Mouse (Mus musculus): ENCODE data around the gene Hspg2. TPM values are rescaled to one million over a fixed set of nuclear protein-coding genes. Genes with fewer than 3 reads are reported as not detected.

Hspg2 gene
- polyA plus RNA-seq, 1 experiment from 2014 or later = 15.2 TPM

DNA sequence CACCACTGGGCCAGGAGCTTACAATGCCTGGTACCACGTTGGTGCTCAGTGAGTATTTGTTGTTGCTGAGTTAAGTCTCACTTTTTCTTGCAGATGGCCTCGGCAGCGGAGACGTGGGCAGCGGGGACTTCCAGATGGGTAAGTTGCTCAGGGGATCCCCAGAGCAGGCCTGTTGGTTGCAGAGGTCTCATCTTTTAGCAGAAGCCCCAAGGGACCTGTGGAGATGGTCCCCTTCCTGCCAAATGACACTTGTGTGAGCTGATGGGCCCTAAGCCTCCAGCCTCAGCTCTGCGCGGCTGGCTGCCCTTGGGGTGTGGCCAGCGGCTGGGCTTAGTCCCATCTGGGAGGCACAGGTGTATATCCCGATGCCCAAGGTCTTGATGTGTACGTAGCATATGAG lies 33.6 kb downstream of the Hspg2 start:
- no peaks in the 10 kb centered on the region for H3K9me3 ChIP-seq
- no peaks in the 10 kb centered on the region for H3K27me3 ChIP-seq (ENCODE audit: insufficient read depth, poor library complexity, severe bottlenecking)
- peaks cover 43% of the 10 kb centered on the region for H3K36me3 ChIP-seq
- no peak for DNase-seq (ENCODE audit: low spot score)
- H3K27ac ChIP-seq = no peak overlapping the region
- no peak overlapping the region for H3K4me3 ChIP-seq
- H3K4me1 ChIP-seq (replicated peaks) = peaks cover 44% of the 10 kb centered on the region
- 91% methylated on average over 10 of the region's 10 CpGs for WGBS

DNA sequence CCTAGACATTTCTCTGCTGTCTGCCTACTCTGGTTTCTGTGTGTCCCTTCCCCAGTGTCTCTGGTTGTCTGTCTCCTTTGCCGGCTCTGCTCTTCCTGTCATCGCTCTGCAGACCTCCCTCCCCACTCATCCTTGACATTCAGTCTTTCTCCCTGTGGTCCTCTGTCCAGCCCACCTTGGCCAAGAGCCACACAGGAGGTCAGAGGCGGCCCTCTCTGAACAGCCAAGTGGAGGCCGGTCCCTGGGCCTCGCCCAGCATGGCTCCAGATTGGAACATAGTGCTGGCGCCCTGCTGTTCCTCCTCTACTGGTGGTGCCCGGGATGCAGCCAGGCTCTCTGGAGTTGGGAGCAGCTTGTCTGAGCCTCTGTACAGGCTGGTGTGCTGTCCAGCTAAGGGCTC lies 34.2 kb downstream of the Hspg2 start:
- Histone ChIP-seq H3K9me3 (no peaks in the 10 kb centered on the region), H3K27me3 (ENCODE audit: insufficient read depth, poor library complexity, severe bottlenecking) (no peaks in the 10 kb centered on the region), H3K4me3 (no peak overlapping the region), H3K27ac (0 out of 2 replicates have a peak overlapping the region, but pooled peaks have one; percentile 30), H3K36me3 (peaks cover 48% of the 10 kb centered on the region), H3K4me1 (replicated peaks) (peaks cover 38% of the 10 kb centered on the region)
- no peak for DNase-seq (ENCODE audit: low spot score)
- 89% methylated on average over 7 of the region's 7 CpGs for WGBS

DNA sequence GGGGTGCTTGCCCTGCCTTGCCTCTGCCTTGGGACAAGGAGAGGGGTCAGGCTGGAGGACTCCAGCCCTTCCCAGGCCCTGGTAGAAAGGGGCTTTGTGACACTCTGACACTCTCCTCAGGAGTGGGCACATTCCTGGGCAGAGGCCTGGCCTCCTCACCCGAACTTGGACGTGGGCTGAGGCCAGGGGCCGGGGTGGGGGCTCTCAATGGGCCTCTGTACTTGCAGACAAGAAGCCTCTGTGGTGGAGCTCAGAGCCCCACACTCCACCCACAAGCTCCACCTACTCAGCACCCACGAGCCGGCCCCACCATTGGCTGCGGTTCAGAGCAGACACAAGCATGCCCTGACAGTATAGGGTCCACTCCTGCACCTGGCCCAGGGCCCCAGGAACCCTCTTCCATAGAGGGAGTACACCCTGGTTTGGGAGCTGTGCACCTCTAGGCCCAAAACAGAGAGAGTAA lies 35.0 kb downstream of the Hspg2 start:
- no peak overlapping the region for H3K4me3 ChIP-seq
- H3K4me1 ChIP-seq (replicated peaks) = peaks cover 31% of the 10 kb centered on the region
- H3K9me3 ChIP-seq = no peaks in the 10 kb centered on the region
- WGBS = 82% methylated on average over 6 of the region's 6 CpGs
- H3K27me3 ChIP-seq (ENCODE audit: insufficient read depth, poor library complexity, severe bottlenecking) = no peaks in the 10 kb centered on the region
- peaks cover 55% of the 10 kb centered on the region for H3K36me3 ChIP-seq
- H3K27ac ChIP-seq = peak overlapping the region; percentile 40
- DNase-seq (ENCODE audit: low spot score) = no peak

DNA sequence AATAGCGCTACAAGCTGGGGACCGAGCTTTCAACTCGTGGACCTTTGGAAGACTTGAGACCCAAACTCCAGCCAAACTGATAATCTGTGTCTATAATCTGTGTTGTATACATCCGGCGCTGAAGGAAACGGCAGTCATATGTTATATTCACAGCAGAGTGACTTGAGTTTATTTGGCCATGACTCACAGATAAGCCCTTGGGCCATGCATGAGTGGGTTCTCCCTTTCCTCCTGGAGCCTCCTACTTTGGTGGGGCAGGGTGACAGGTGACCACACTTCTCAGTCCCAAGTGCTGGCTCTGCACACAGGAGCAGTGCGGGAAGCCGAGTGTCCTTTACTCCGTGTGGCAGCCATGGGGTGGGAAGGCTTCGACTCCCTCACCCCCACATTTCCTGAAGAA lies 38.1 kb downstream of the Hspg2 start:
- Histone ChIP-seq H3K4me1 (replicated peaks) (peaks cover 25% of the 10 kb centered on the region), H3K27me3 (ENCODE audit: insufficient read depth, poor library complexity, severe bottlenecking) (no peaks in the 10 kb centered on the region), H3K36me3 (peaks cover 76% of the 10 kb centered on the region), H3K27ac (no peak overlapping the region), H3K4me3 (no peak overlapping the region), H3K9me3 (no peaks in the 10 kb centered on the region)
- WGBS = 94% methylated on average over 10 of the region's 10 CpGs
- no peak for DNase-seq (ENCODE audit: low spot score)

- no peaks in the 10 kb centered on the region for H3K9me3 ChIP-seq
- peaks cover 14% of the 10 kb centered on the region for H3K4me1 ChIP-seq (replicated peaks)
- no peak overlapping the region for H3K4me3 ChIP-seq
- no peaks in the 10 kb centered on the region for H3K27me3 ChIP-seq (ENCODE audit: insufficient read depth, poor library complexity, severe bottlenecking)
- 0 out of 2 replicates have a peak overlapping the region, but pooled peaks have one; percentile 45 for H3K27ac ChIP-seq
- no peak for DNase-seq (ENCODE audit: low spot score)
- 91% methylated on average over 9 of the region's 9 CpGs for WGBS
- peaks cover 67% of the 10 kb centered on the region for H3K36me3 ChIP-seq
These were observed 41.0 kb downstream of the Hspg2 start for GRCm38 (mm10) chr4:137509528-137509927.

GRCm38 (mm10) chr4:137510021-137510696 lies 41.6 kb downstream of the Hspg2 start:
- Histone ChIP-seq H3K4me3 (no peak overlapping the region), H3K27ac (peak overlapping the region; percentile 50), H3K4me1 (replicated peaks) (peaks cover 14% of the 10 kb centered on the region), H3K36me3 (peaks cover 72% of the 10 kb centered on the region), H3K27me3 (ENCODE audit: insufficient read depth, poor library complexity, severe bottlenecking) (no peaks in the 10 kb centered on the region), H3K9me3 (no peaks in the 10 kb centered on the region)
- 86% methylated on average over 15 of the region's 15 CpGs for WGBS
- no peak for DNase-seq (ENCODE audit: low spot score)

DNA sequence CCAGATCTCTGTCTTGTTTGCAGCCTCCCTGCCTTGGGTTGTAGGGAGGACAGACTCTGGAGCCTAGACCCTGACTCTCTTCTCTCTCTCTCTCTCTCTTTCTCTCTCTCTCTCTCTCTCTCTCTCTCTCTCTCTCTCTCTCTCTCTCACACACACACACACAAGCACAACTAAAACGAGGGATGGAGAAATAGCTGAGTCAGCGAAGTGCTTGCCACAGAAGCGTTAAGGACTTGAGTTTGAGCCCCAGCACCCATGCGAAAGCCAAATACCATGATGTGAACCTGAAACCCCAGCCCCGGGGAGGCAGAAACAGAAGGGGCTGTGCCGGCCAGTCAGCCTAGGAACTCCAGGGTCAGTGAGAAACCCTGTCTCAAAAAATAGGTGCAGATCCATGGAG lies 44.3 kb downstream of the Hspg2 start:
- DNase-seq (ENCODE audit: low spot score) = no peak
- no peak overlapping the region for H3K4me3 ChIP-seq
- H3K27me3 ChIP-seq (ENCODE audit: insufficient read depth, poor library complexity, severe bottlenecking) = no peaks in the 10 kb centered on the region
- WGBS = 86% methylated on average over 6 of the region's 6 CpGs
- peaks cover 85% of the 10 kb centered on the region for H3K36me3 ChIP-seq
- H3K27ac ChIP-seq = no peak overlapping the region
- no peaks in the 10 kb centered on the region for H3K9me3 ChIP-seq
- H3K4me1 ChIP-seq (replicated peaks) = peaks cover 14% of the 10 kb centered on the region

- H3K27ac ChIP-seq = no peak overlapping the region; the same call in 1 of the 2 replicates
- peaks cover 89% of the 10 kb centered on the region for H3K36me3 ChIP-seq
- no peaks in the 10 kb centered on the region for H3K27me3 ChIP-seq (ENCODE audit: insufficient read depth, poor library complexity, severe bottlenecking)
- 88% methylated on average over 36 of the region's 36 CpGs for WGBS
- no peaks in the 10 kb centered on the region for H3K9me3 ChIP-seq
- H3K4me3 ChIP-seq = no peak overlapping the region
- no peak for DNase-seq (ENCODE audit: low spot score)
- H3K4me1 ChIP-seq (replicated peaks) = 0 out of 2 replicates have a peak, but pooled peaks cover 4% of the 10 kb centered on the region
These were observed 49.6 kb downstream of the Hspg2 start for GRCm38 (mm10) chr4:137517989-137518691.

- 86% methylated on average over 14 of the region's 14 CpGs for WGBS
- no peaks in the 10 kb centered on the region for H3K27me3 ChIP-seq (ENCODE audit: insufficient read depth, poor library complexity, severe bottlenecking)
- no peak overlapping the region; the same call in 1 of the 2 replicates for H3K27ac ChIP-seq
- no peak overlapping the region for H3K4me3 ChIP-seq
- H3K36me3 ChIP-seq = peaks cover 93% of the 10 kb centered on the region
- DNase-seq (ENCODE audit: low spot score) = no peak
- H3K9me3 ChIP-seq = no peaks in the 10 kb centered on the region
- H3K4me1 ChIP-seq (replicated peaks) = 0 out of 2 replicates have a peak, but pooled peaks cover 4% of the 10 kb centered on the region
These were observed 50.2 kb downstream of the Hspg2 start for GRCm38 (mm10) chr4:137518746-137519145.

DNA sequence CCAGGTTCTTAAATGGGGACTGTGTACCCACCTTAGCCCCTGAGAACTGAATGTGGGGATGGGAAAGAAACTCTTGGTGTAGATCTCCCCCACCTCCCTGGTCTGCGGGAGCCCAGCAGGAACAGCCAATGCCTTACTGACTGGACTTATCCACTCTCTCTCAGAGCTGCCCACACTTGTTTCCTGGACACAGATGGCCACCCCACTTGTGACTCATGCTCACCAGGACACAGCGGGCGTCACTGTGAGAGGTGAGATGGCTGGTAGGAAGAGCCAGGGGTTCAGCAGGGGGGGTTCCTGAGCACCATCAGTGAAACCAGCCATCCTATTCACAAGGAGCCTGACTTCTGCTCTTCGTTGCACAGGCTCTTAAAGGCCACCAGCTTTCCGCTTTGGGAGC lies 51.8 kb downstream of the Hspg2 start:
- Histone ChIP-seq H3K9me3 (no peaks in the 10 kb centered on the region), H3K4me1 (replicated peaks) (0 out of 2 replicates have a peak, but pooled peaks cover 4% of the 10 kb centered on the region), H3K4me3 (no peak overlapping the region), H3K27me3 (ENCODE audit: insufficient read depth, poor library complexity, severe bottlenecking) (no peaks in the 10 kb centered on the region), H3K27ac (no peak overlapping the region), H3K36me3 (peaks cover 97% of the 10 kb centered on the region)
- 91% methylated on average over 5 of the region's 5 CpGs for WGBS
- DNase-seq (ENCODE audit: low spot score) = no peak

DNA sequence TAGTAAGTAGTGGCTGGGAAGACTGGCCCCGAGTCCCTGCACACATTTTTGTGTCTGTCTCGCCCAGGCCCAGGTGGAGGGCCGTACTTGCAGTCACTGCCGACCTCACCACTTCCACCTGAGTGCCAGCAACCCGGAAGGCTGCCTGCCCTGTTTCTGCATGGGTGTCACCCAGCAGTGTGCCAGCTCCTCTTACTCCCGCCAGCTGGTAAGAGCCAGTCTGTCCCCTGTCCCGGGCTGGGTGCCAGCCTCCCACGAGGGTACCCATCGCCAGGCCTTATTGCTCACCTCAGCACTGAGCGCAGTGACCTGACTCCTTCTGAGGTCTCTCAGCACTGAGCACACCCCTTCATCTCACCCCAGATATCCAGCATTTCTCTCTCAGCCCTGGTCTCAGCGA lies 53.4 kb downstream of the Hspg2 start:
- Histone ChIP-seq H3K4me3 (no peak overlapping the region), H3K36me3 (peaks cover 93% of the 10 kb centered on the region), H3K27ac (0 out of 2 replicates have a peak overlapping the region, but pooled peaks have one; percentile 1), H3K9me3 (no peaks in the 10 kb centered on the region), H3K27me3 (ENCODE audit: insufficient read depth, poor library complexity, severe bottlenecking) (no peaks in the 10 kb centered on the region), H3K4me1 (replicated peaks) (0 out of 2 replicates have a peak, but pooled peaks cover 4% of the 10 kb centered on the region)
- 92% methylated on average over 11 of the region's 11 CpGs for WGBS
- DNase-seq (ENCODE audit: low spot score) = no peak

DNA sequence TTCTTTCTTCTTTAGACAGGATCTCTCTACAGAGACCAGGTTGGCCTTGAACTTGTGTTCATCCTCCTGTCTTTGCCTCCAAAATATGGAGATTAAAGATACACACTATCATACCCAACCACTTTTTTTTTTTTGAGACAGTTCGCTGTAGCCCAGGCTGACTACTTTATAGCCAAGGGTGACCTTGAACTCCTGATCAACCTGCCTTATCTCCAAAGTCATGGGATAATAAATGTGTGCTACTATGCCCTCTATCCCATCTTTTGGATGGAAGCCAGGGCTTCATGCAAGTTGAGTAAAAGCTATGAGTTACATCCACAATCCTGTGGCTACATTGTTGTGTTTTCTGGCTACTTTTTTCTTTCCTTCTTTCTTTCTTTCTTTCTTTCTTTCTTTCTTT lies 56.9 kb downstream of the Hspg2 start:
- Histone ChIP-seq H3K4me1 (replicated peaks) (no peaks in the 10 kb centered on the region), H3K9me3 (no peaks in the 10 kb centered on the region), H3K4me3 (no peak overlapping the region), H3K27ac (no peak overlapping the region), H3K27me3 (ENCODE audit: insufficient read depth, poor library complexity, severe bottlenecking) (no peaks in the 10 kb centered on the region), H3K36me3 (peaks cover 78% of the 10 kb centered on the region)
- 96% methylated on average over 1 of the region's 1 CpGs for WGBS
- DNase-seq (ENCODE audit: low spot score) = no peak

DNA sequence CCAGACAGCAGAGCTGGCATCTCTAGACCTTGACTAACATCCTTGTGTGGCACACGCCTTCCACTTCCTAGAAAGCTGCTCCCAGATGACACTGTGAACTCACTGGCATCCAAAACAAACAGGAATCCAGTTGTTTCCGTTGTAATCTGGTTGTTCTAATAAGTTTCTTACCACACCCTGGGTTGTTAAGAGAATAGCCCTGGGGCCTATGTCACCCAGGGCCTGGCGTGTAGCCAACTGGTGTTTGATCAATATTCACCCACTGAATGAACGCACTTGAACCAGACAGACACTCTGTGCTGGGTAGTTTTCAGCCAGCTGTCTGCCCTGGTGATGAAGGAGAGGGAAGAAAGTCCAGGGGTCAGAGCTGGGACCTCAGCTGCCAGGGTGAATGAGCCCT lies 58.8 kb downstream of the Hspg2 start:
- H3K27ac ChIP-seq = no peak overlapping the region
- H3K36me3 ChIP-seq = peaks cover 74% of the 10 kb centered on the region
- DNase-seq (ENCODE audit: low spot score) = no peak
- no peak overlapping the region for H3K4me3 ChIP-seq
- 87% methylated on average over 4 of the region's 4 CpGs for WGBS
- no peaks in the 10 kb centered on the region for H3K9me3 ChIP-seq
- H3K27me3 ChIP-seq (ENCODE audit: insufficient read depth, poor library complexity, severe bottlenecking) = no peaks in the 10 kb centered on the region
- H3K4me1 ChIP-seq (replicated peaks) = no peaks in the 10 kb centered on the region

Data from hindbrain, embryonic 10.5 days (tissue).